Mouse (Mus musculus) myocyte (in vitro differentiated cells): ENCODE data around the gene Plcb3.

ENCODE experiments used
- CEBPB ChIP-seq: IDR thresholded peaks from 2 replicates; pipeline ENCODE4 v1.6.1; 2011; ENCODE audit warnings: mild to moderate bottlenecking, moderate library complexity; ENCODE audit not compliant: poor library complexity, insufficient read depth, severe bottlenecking
- E2F4 ChIP-seq: IDR thresholded peaks from one replicate; pipeline ENCODE4 v1.6.1; 2011; ENCODE audit warnings: mild to moderate bottlenecking, control low read depth, moderate library complexity; ENCODE audit not compliant: insufficient read depth
- MAX ChIP-seq: IDR thresholded peaks from one replicate; pipeline ENCODE4 v1.6.1; 2011; ENCODE audit warnings: low read depth, mild to moderate bottlenecking, control low read depth
- MYOD1 ChIP-seq, 3 experiments: IDR thresholded peaks; one replicate each; pipeline ENCODE4 v1.6.1; 2011; ENCODE audit warnings: control low read depth in 2 of 3, low read depth in 2 of 3, mild to moderate bottlenecking in 2 of 3, moderate library complexity in 1 of 3; ENCODE audit not compliant: insufficient read length in 2 of 3, control insufficient read depth in 1 of 3
- MYOG ChIP-seq, 3 experiments: IDR thresholded peaks; one replicate each; pipeline ENCODE4 v1.6.1; 2011; ENCODE audit warnings: control low read depth in 2 of 3, low read depth in 2 of 3, mild to moderate bottlenecking in 2 of 3; ENCODE audit not compliant: insufficient read length in 2 of 3, control insufficient read depth in 1 of 3, insufficient read depth in 1 of 3
- POLR2A ChIP-seq: IDR thresholded peaks from one replicate; pipeline ENCODE4 v1.6.1; 2011; ENCODE audit warnings: low read depth, mild to moderate bottlenecking, control low read depth, moderate library complexity; ENCODE audit not compliant: insufficient read length
- POLR2AphosphoS2 ChIP-seq: IDR thresholded peaks from one replicate; pipeline ENCODE4 v1.6.1; 2011; ENCODE audit warnings: low read depth, control low read depth; ENCODE audit not compliant: insufficient read length
- REST ChIP-seq: IDR thresholded peaks from one replicate; pipeline ENCODE4 v1.6.1; 2011; ENCODE audit warnings: mild to moderate bottlenecking, control low read depth, moderate library complexity; ENCODE audit not compliant: insufficient read depth, insufficient read length
- TCF12 ChIP-seq: IDR thresholded peaks from one replicate; pipeline ENCODE4 v1.6.1; 2011; ENCODE audit warnings: mild to moderate bottlenecking, control low read depth; ENCODE audit not compliant: poor library complexity, insufficient read depth, severe bottlenecking
- USF1 ChIP-seq: IDR thresholded peaks from one replicate; pipeline ENCODE4 v1.6.1; 2011; ENCODE audit warnings: low read depth, mild to moderate bottlenecking, control low read depth, moderate library complexity

DNA sequence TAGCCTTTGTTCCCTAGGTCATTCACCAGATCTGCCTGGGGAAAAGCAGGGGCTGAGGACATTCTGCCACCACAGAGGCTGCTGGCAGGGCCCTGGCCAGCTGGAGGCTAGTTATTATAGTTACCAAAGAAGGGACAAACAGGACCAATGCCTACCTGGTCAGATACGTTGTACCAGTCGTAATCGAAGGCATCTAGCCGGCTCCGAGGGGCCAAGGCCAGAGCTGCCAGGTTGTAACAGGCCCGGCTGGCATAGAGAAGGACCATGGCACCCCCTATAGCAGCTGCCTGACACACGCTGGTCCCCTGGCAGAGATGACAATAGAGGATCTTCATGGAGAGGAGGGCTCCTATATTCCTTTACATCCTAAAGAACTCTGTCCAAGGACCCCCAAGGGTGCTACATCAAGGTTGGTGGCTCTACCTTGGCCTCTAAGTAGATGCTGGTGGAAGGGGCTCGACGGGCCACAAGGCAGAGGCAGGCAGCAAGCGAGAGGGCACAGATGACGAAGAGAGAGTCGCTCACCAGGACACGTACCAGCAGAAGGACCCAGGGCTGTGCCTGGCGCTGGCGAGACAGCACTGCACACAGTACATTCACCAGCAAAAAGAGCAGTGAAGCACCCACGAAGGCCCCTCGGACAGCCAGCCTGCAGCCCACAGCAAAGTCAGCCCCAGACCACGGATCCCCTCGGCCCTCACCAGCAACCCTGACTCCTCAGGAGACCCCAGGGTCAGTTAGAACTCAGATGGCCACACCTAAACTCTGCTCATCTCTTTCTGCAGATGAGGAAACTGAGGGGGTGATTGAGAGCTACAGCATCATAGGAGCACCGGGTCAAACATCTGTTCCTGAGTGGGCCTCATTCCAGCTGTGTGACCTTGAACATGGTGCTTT is 36.9 kb downstream of the Plcb3 start:
- TF ChIP-seq E2F4 (no peak), POLR2A (no peak), REST (no peak), MAX (no peak), TCF12 (no peak), USF1 (no peak), CEBPB (no peak), MYOD1 (IDR thresholded peaks at IDR 0.05; ENCODE audit: control insufficient read depth in 1 of 3, insufficient read length in 2 of 3, low read depth in 2 of 3) (no peak), MYOG (IDR thresholded peaks at IDR 0.05; ENCODE audit: control insufficient read depth in 1 of 3, insufficient read depth in 1 of 3, insufficient read length in 2 of 3, low read depth in 2 of 3) (no peak), POLR2AphosphoS2 (peak; percentile 49)
